Mouse (Mus musculus) liver, adult 2 months (tissue): ENCODE measurements at regions not wholly inside any gene's neighbourhood (a gene's known extent, or its start where the extent isn't known, plus 50 kb on each side); places are given as distances from the start of the nearest gene placed in this dataset.

ENCODE experiments used
- CTCF ChIP-seq: fragments of 200-500 bp; IDR thresholded peaks from 2 replicates; pipeline ENCODE4 v1.5.1; 2011; ENCODE audit warnings: low read depth, low read length, control low read depth
- POLR2A ChIP-seq: fragments of 200-500 bp; IDR thresholded peaks from 2 replicates; pipeline ENCODE4 v1.6.1; 2011; ENCODE audit warnings: low read length, control low read depth; ENCODE audit not compliant: insufficient read depth; ENCODE audit errors: extremely low read depth

- TF ChIP-seq POLR2A (no peak), CTCF (no peak)
These were observed 52.4 kb upstream of the Tle3 start for GRCm38 (mm10) chr9:61319721-61320120.
